Mouse (Mus musculus) layer of hippocampus, postnatal 36 days (tissue): ENCODE measurements around the gene Vwa1. TPM values are rescaled to one million over a fixed set of nuclear protein-coding genes. Genes with fewer than 3 reads are reported as not detected.
A peak's percentile ranks its signal among the peaks of the same experiment; 100 is the strongest.

Experiments
- DNase-seq, 2 experiments: peaks; one replicate each; pipeline ENCODE4 v3.0.0; 2022
- total RNA-seq, 2 experiments: library from RNA; stranded (reverse); gene quantifications; 2 replicates each; pipeline ENCODE4 v1.2.3; 2021

The Vwa1 gene
- total RNA-seq, 2 experiments from 2014 or later = 10.5 to 11.3 TPM

GRCm38 (mm10) chr4:155779498-155779897, 5.0 kb upstream of the Vwa1 start:
- no peak for DNase-seq

GRCm38 (mm10) chr4:155777816-155778215, 3.3 kb upstream of the Vwa1 start:
- no peak for DNase-seq

GRCm38 (mm10) chr4:155776704-155777335, 2.3 kb upstream of the Vwa1 start:
- DNase-seq = no peak

- no peak for DNase-seq
Measured at GRCm38 (mm10) chr4:155775855-155776254, 1.4 kb upstream of the Vwa1 start.

GRCm38 (mm10) chr4:155774971-155775740, 658 bp upstream of the Vwa1 start:
- peak in 1 of 2 experiments; percentile 50 for DNase-seq

- no peak for DNase-seq
Measured at GRCm38 (mm10) chr4:155773335-155774078, 991 bp downstream of the Vwa1 start.

- DNase-seq = no peak
Measured at GRCm38 (mm10) chr4:155772786-155773185, 1.7 kb downstream of the Vwa1 start.

GRCm38 (mm10) chr4:155771706-155772105, 2.8 kb downstream of the Vwa1 start:
- no peak for DNase-seq

- no peak for DNase-seq
Measured at GRCm38 (mm10) chr4:155770626-155771025, 3.9 kb downstream of the Vwa1 start.

GRCm38 (mm10) chr4:155769880-155770512, 4.5 kb downstream of the Vwa1 start:
- peak; percentile 86 to 87 for DNase-seq

GRCm38 (mm10) chr4:155769496-155769879, 5.0 kb downstream of the Vwa1 start:
- DNase-seq = no peak

GRCm38 (mm10) chr4:155762357-155762756, 12.1 kb downstream of the Vwa1 start:
- no peak for DNase-seq

- DNase-seq = no peak
Measured at GRCm38 (mm10) chr4:155761356-155762099, 13.0 kb downstream of the Vwa1 start.

- DNase-seq = peak; percentile 97 to 98
Measured at GRCm38 (mm10) chr4:155760613-155761355, 13.7 kb downstream of the Vwa1 start, which contains the start of gene Atad3a. Atad3a (minus strand) TSS chr4:155761093.

GRCm38 (mm10) chr4:155759862-155760612, 14.5 kb downstream of the Vwa1 start:
- no peak for DNase-seq

- no peak for DNase-seq
Measured at GRCm38 (mm10) chr4:155757011-155757410, 17.5 kb downstream of the Vwa1 start.

- DNase-seq = no peak
Measured at GRCm38 (mm10) chr4:155746575-155747490, 27.7 kb downstream of the Vwa1 start.

- no peak for DNase-seq
Measured at GRCm38 (mm10) chr4:155746036-155746548, 28.4 kb downstream of the Vwa1 start.

- no peak for DNase-seq
Measured at GRCm38 (mm10) chr4:155745136-155745535, 29.4 kb downstream of the Vwa1 start.
